Mouse (Mus musculus) myocyte (in vitro differentiated cells): ENCODE results near the gene Snrpg. TPM values are rescaled to one million over a fixed set of nuclear protein-coding genes. Genes with fewer than 3 reads are reported as not detected.

Experiments used
- H3K27me3 ChIP-seq: one replicate; pipeline ENCODE4 v1.6.1; 2011; ENCODE audit not compliant: control insufficient read depth, insufficient read depth, insufficient read length
- H3K36me3 ChIP-seq: one replicate; pipeline ENCODE4 v1.6.1; 2011; ENCODE audit not compliant: control insufficient read depth, insufficient read depth
- H3K4me2 ChIP-seq: one replicate; pipeline ENCODE4 v1.6.1; 2011; ENCODE audit warnings: low read depth, control low read depth
- H3K4me3 ChIP-seq: one replicate; pipeline ENCODE4 v1.5.1; 2011; ENCODE audit warnings: mild to moderate bottlenecking, control low read depth, moderate library complexity
- H3K79me2 ChIP-seq: one replicate; pipeline ENCODE4 v1.6.1; 2011; ENCODE audit not compliant: control insufficient read depth, insufficient read depth
- H3ac ChIP-seq: one replicate; pipeline ENCODE4 v1.6.1; 2011; ENCODE audit not compliant: control insufficient read depth, insufficient read length
- CEBPB ChIP-seq: IDR thresholded peaks from 2 replicates; pipeline ENCODE4 v1.6.1; 2011; ENCODE audit warnings: mild to moderate bottlenecking, moderate library complexity; ENCODE audit not compliant: poor library complexity, insufficient read depth, severe bottlenecking
- E2F4 ChIP-seq: IDR thresholded peaks from one replicate; pipeline ENCODE4 v1.6.1; 2011; ENCODE audit warnings: mild to moderate bottlenecking, control low read depth, moderate library complexity; ENCODE audit not compliant: insufficient read depth
- MAX ChIP-seq: IDR thresholded peaks from one replicate; pipeline ENCODE4 v1.6.1; 2011; ENCODE audit warnings: low read depth, mild to moderate bottlenecking, control low read depth
- MYOD1 ChIP-seq, 3 experiments: IDR thresholded peaks; one replicate each; pipeline ENCODE4 v1.6.1; 2011; ENCODE audit warnings: control low read depth in 2 of 3, low read depth in 2 of 3, mild to moderate bottlenecking in 2 of 3, moderate library complexity in 1 of 3; ENCODE audit not compliant: insufficient read length in 2 of 3, control insufficient read depth in 1 of 3
- MYOG ChIP-seq, 3 experiments: IDR thresholded peaks; one replicate each; pipeline ENCODE4 v1.6.1; 2011; ENCODE audit warnings: control low read depth in 2 of 3, low read depth in 2 of 3, mild to moderate bottlenecking in 2 of 3; ENCODE audit not compliant: insufficient read length in 2 of 3, control insufficient read depth in 1 of 3, insufficient read depth in 1 of 3
- POLR2A ChIP-seq: IDR thresholded peaks from one replicate; pipeline ENCODE4 v1.6.1; 2011; ENCODE audit warnings: low read depth, mild to moderate bottlenecking, control low read depth, moderate library complexity; ENCODE audit not compliant: insufficient read length
- POLR2AphosphoS2 ChIP-seq: IDR thresholded peaks from one replicate; pipeline ENCODE4 v1.6.1; 2011; ENCODE audit warnings: low read depth, control low read depth; ENCODE audit not compliant: insufficient read length
- REST ChIP-seq: IDR thresholded peaks from one replicate; pipeline ENCODE4 v1.6.1; 2011; ENCODE audit warnings: mild to moderate bottlenecking, control low read depth, moderate library complexity; ENCODE audit not compliant: insufficient read depth, insufficient read length
- SRF ChIP-seq: IDR thresholded peaks from one replicate; pipeline ENCODE4 v1.6.1; 2011; ENCODE audit warnings: low read depth; ENCODE audit not compliant: control insufficient read depth, insufficient read length
- TCF12 ChIP-seq: IDR thresholded peaks from one replicate; pipeline ENCODE4 v1.6.1; 2011; ENCODE audit warnings: mild to moderate bottlenecking, control low read depth; ENCODE audit not compliant: poor library complexity, insufficient read depth, severe bottlenecking
- TCF3 ChIP-seq: IDR thresholded peaks from one replicate; pipeline ENCODE4 v1.6.1; 2011; ENCODE audit warnings: low read depth, control low read depth; ENCODE audit not compliant: insufficient read length
- USF1 ChIP-seq: IDR thresholded peaks from one replicate; pipeline ENCODE4 v1.6.1; 2011; ENCODE audit warnings: low read depth, mild to moderate bottlenecking, control low read depth, moderate library complexity
- polyA plus RNA-seq: library from polyadenylated mRNA; unstranded; fragments of >200 nt; fragmentation: generic; extraction: Trizol; gene quantifications from one replicate; pipeline ENCODE4 v1.2.1, GENCODE M21; 2012; ENCODE audit warnings: missing spikeins

The Snrpg gene
- polyA plus RNA-seq: 188 TPM

- H3ac ChIP-seq: peak within 1 kb of the TSS; percentile 3
- peaks cover 44% of the 10 kb centered on the region for H3K79me2 ChIP-seq
- H3K4me2 ChIP-seq: peak within 1 kb of the TSS; percentile 95
- H3K36me3 ChIP-seq: no peaks in the 10 kb centered on the region
- no peaks in the 10 kb centered on the region for H3K27me3 ChIP-seq
- H3K4me3 ChIP-seq: peak within 1 kb of the TSS; percentile 86
- TF ChIP-seq USF1 (no peak), POLR2AphosphoS2 (no peak), TCF3 (no peak), TCF12 (no peak), POLR2A (no peak), SRF (no peak), MYOD1 (IDR thresholded peaks at IDR 0.05; ENCODE audit: control insufficient read depth in 1 of 3, insufficient read length in 2 of 3, low read depth in 2 of 3) (no peak)
Measured at GRCm38 (mm10) chr6:86370764-86371339, at the start of gene Snrpg. Snrpg (plus strand) TSS chr6:86371304.

GRCm38 (mm10) chr6:86322031-86322563, 49.0 kb upstream of the Snrpg start:
- H3K4me3 ChIP-seq: no peak overlapping the region
- no peaks in the 10 kb centered on the region for H3K79me2 ChIP-seq
- H3ac ChIP-seq: no peak overlapping the region
- no peak for TF ChIP-seq USF1
- TF ChIP-seq E2F4: no peak
- no peak for TF ChIP-seq TCF3
- TF ChIP-seq CEBPB: no peak
- TF ChIP-seq MAX: no peak
- no peak for TF ChIP-seq POLR2AphosphoS2
- TF ChIP-seq MYOG (IDR thresholded peaks at IDR 0.05; ENCODE audit: control insufficient read depth in 1 of 3, insufficient read depth in 1 of 3, insufficient read length in 2 of 3, low read depth in 2 of 3): no peak
- no peak for TF ChIP-seq POLR2A
- TF ChIP-seq REST: no peak
- no peak for TF ChIP-seq SRF
- TF ChIP-seq TCF12: no peak
- no peak for TF ChIP-seq MYOD1 (IDR thresholded peaks at IDR 0.05; ENCODE audit: control insufficient read depth in 1 of 3, insufficient read length in 2 of 3, low read depth in 2 of 3)
- no peak overlapping the region for H3K4me2 ChIP-seq
- no peaks in the 10 kb centered on the region for H3K27me3 ChIP-seq
- no peaks in the 10 kb centered on the region for H3K36me3 ChIP-seq

GRCm38 (mm10) chr6:86322991-86323390, 48.1 kb upstream of the Snrpg start:
- Histone ChIP-seq H3K4me3 (no peak overlapping the region), H3K36me3 (no peaks in the 10 kb centered on the region), H3ac (no peak overlapping the region), H3K79me2 (no peaks in the 10 kb centered on the region), H3K4me2 (no peak overlapping the region), H3K27me3 (no peaks in the 10 kb centered on the region)
- TF ChIP-seq MYOG (IDR thresholded peaks at IDR 0.05; ENCODE audit: control insufficient read depth in 1 of 3, insufficient read depth in 1 of 3, insufficient read length in 2 of 3, low read depth in 2 of 3) (no peak), POLR2AphosphoS2 (no peak), MYOD1 (IDR thresholded peaks at IDR 0.05; ENCODE audit: control insufficient read depth in 1 of 3, insufficient read length in 2 of 3, low read depth in 2 of 3) (no peak), TCF12 (no peak), CEBPB (no peak), REST (no peak), TCF3 (no peak), E2F4 (no peak), POLR2A (no peak), SRF (no peak), MAX (no peak), USF1 (no peak)

- H3K36me3 ChIP-seq: no peaks in the 10 kb centered on the region
- no peak overlapping the region for H3ac ChIP-seq
- TF ChIP-seq REST: no peak
- no peak for TF ChIP-seq MYOG (IDR thresholded peaks at IDR 0.05; ENCODE audit: control insufficient read depth in 1 of 3, insufficient read depth in 1 of 3, insufficient read length in 2 of 3, low read depth in 2 of 3)
- TF ChIP-seq MAX: no peak
- no peak for TF ChIP-seq CEBPB
- no peak for TF ChIP-seq TCF3
- TF ChIP-seq E2F4: no peak
- TF ChIP-seq MYOD1 (IDR thresholded peaks at IDR 0.05; ENCODE audit: control insufficient read depth in 1 of 3, insufficient read length in 2 of 3, low read depth in 2 of 3): no peak
- TF ChIP-seq POLR2AphosphoS2: no peak
- no peak for TF ChIP-seq POLR2A
- no peak for TF ChIP-seq USF1
- no peak for TF ChIP-seq TCF12
- no peak for TF ChIP-seq SRF
- H3K27me3 ChIP-seq: no peaks in the 10 kb centered on the region
- no peak overlapping the region for H3K4me3 ChIP-seq
- H3K4me2 ChIP-seq: no peak overlapping the region
- H3K79me2 ChIP-seq: no peaks in the 10 kb centered on the region
Measured at GRCm38 (mm10) chr6:86324400-86324799, 46.7 kb upstream of the Snrpg start.
